Mouse (Mus musculus): ENCODE results near the gene Exoc3. TPM values are rescaled to one million over a fixed set of nuclear protein-coding genes. Genes with fewer than 3 reads are reported as not detected.

Exoc3 gene
- polyA plus RNA-seq (2016; fragmentation: Nextera tagmentation; extraction: Ambion mirVana), result 78.4 and 87.2 TPM in 2 replicates

DNA sequence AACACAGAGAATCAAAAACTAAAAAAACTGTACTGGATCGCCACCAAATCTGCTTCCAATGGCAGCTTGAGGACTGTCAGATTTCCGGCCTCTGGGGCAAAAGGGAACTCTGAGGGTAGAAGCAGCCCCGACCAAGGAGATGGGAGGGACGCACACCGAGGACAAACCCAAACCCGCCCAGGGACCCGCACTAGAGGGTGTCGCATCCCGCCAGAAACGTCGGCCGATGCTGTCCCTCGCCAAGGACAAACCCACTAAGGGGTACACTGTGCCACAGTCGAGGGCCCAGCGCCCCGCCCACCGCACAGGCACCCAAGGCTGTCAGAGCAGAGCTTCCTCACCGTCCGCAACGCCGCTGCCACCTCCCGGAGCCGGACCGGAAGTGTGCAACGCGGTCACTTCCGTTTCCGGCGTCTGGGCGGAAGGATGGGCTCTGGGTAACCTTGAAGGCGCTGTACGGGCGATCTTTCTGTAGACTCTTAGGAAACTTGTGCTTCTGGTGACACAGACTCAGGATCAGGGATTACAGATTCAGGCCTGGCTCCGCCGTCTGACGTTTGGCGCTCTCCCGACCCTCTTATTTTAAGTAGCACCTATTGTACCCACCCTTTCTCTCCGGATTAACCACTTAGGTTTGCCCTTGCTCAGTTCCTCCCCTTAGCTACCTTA lies at the start of gene Exoc3:
Exoc3 (minus strand) TSS at position 416 of the 669 bp plus-strand sequence.
- Histone ChIP-seq H3K27me3 (ENCODE audit: low read depth, poor library complexity, severe bottlenecking) (no peaks in the 10 kb centered on the region), H3K9me3 (replicated peaks) (no peaks in the 10 kb centered on the region), H3K27ac (peak within 1 kb of the TSS; percentile 87), H3K4me3 (peak within 1 kb of the TSS; percentile 76), H3K36me3 (peaks cover 27% of the 10 kb centered on the region), H3K4me1 (peaks cover 13% of the 10 kb centered on the region)
- peak; percentile 94 for DNase-seq (ENCODE audit: low spot score)
- WGBS, result under 1% methylated on average over 39 of the region's 39 CpGs

DNA sequence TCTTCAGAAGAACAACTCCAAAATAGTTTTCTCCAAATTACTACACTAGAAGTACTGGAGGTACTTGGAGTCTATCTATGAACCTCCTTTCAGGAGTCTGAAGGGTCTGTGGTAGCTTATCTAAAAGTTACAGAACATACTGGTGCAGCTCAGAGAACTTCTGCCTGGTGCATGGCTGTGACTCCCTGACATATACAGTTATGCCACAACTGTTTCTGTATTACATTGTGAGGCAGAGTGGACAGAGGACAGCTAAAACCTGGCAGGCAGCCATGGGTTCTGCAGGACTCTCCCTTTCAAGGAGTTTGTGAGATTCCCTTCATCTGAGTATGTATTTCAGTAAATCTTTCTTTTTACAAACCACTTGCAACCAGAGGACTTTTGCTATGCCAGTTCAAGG lies 38.0 kb upstream of the Exoc3 start:
- no peaks in the 10 kb centered on the region for H3K36me3 ChIP-seq
- H3K9me3 ChIP-seq (replicated peaks), result no peaks in the 10 kb centered on the region
- DNase-seq (ENCODE audit: low spot score), result no peak
- H3K4me1 ChIP-seq, result peaks cover 9% of the 10 kb centered on the region
- H3K27me3 ChIP-seq (ENCODE audit: low read depth, poor library complexity, severe bottlenecking), result no peaks in the 10 kb centered on the region
- H3K27ac ChIP-seq, result no peak overlapping the region
- H3K4me3 ChIP-seq, result no peak overlapping the region

DNA sequence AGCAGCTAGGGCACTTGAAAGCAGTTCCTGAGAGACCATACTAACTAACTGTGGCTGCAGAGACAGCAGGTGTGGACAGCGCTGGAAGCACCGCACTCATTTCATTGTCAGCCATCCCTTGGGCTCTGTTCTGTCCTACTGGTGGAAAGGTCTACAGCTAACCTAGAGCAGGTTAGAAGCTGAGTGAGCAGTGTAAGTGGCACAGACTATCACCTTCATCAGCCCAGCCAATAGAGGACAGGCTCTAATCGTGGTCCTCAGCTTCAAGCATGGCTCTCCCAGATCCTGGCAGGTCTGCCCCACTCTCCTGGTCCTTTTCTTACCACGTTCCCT lies 37.3 kb upstream of the Exoc3 start:
- Histone ChIP-seq H3K4me1 (peaks cover 9% of the 10 kb centered on the region), H3K27ac (peak overlapping the region; percentile 47; the same call in 1 of the 2 replicates)

DNA sequence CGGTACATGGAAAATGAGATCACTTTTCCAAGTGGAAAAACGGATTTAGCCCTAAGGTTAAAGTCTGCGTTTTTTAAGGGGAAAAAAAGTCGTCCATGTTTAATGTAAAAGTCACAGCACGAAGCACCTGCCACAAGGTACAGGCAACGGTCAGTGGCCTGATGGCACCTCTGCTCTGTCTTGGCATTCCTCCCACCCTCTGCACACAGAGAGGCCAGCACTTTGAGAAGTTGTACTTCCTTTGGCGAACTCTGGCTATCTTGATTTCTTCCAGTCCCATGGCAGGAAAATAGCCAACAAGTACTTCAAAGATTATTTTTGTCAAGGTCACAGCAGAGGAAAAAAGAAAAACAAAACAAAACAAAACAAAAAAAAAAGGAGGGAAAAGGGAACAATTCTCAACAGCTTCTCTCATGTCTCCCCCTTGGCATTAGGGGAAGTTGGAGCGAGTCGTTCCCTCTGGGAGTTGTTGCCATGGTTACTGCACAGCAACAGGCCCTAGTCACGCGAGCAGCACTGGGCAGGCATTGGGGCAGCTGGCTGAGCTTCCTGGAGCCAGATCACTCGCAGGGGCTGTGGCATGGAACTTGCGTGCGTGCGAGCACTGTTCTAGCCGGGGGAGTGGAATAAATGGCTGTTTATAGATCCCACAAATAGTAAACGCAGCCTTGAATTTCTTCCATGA lies 36.8 kb upstream of the Exoc3 start:
- peak; percentile 67 for DNase-seq (ENCODE audit: low spot score)
- Histone ChIP-seq H3K9me3 (replicated peaks) (no peaks in the 10 kb centered on the region), H3K4me3 (no peak overlapping the region), H3K27ac (peak overlapping the region; percentile 47; the same call in 1 of the 2 replicates), H3K27me3 (ENCODE audit: low read depth, poor library complexity, severe bottlenecking) (no peaks in the 10 kb centered on the region), H3K4me1 (peaks cover 9% of the 10 kb centered on the region), H3K36me3 (no peaks in the 10 kb centered on the region)
- WGBS, result 45% methylated on average over 17 of the region's 17 CpGs

More for the DNA sequence above, 37.3 kb upstream of the Exoc3 start:
- Histone ChIP-seq H3K36me3 (no peaks in the 10 kb centered on the region), H3K27me3 (ENCODE audit: low read depth, poor library complexity, severe bottlenecking) (no peaks in the 10 kb centered on the region), H3K4me3 (no peak overlapping the region), H3K9me3 (replicated peaks) (no peaks in the 10 kb centered on the region)
- DNase-seq (ENCODE audit: low spot score), result no peak
- 67% methylated on average over 4 of the region's 4 CpGs for WGBS

DNA sequence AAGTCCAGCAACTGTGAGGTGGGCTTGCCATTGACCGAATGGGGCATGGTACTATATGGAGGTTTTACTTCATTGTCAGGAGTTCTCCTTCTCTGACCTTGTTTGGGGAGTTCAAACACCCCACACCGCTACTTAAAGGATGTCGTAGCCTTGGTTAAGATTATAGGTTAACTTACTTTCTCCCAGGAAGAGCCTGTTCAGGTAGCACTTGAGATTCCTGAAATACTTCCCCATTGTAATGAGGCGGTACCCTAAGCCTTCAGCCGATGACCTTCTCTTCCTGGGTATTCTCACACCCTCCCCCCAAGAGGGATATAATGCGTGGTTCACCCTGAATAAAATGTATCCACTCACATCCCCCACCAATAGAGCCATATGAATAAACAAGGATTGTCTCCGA lies 29.0 kb upstream of the Exoc3 start:
- Histone ChIP-seq H3K27ac (no peak overlapping the region), H3K36me3 (no peaks in the 10 kb centered on the region), H3K4me1 (no peaks in the 10 kb centered on the region), H3K4me3 (no peak overlapping the region), H3K9me3 (replicated peaks) (no peaks in the 10 kb centered on the region), H3K27me3 (ENCODE audit: low read depth, poor library complexity, severe bottlenecking) (no peaks in the 10 kb centered on the region)
- no peak for DNase-seq (ENCODE audit: low spot score)
- 75% methylated on average over 7 of the region's 7 CpGs for WGBS

DNA sequence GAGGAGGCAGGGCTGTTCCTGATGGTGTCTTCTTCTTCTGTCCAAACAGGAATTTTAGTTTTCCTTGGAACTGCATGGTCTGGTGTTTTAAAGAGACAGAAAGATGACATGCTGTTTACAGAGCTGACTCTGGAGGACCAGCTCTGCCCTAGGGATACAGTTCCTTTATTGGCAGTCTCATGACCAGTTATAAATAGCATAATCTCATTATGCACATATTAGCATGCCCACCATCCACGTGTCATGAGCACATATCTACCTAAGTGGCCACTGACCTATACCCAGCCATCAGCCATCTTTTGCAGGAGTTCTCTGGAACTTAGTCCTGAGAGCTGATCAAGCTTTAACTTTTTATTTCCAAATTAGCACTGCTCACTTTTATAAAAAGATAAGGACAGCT lies 12.1 kb upstream of the Exoc3 start:
- Histone ChIP-seq H3K9me3 (replicated peaks) (no peaks in the 10 kb centered on the region), H3K27me3 (ENCODE audit: low read depth, poor library complexity, severe bottlenecking) (no peaks in the 10 kb centered on the region), H3K4me1 (no peaks in the 10 kb centered on the region), H3K27ac (no peak overlapping the region), H3K36me3 (no peaks in the 10 kb centered on the region), H3K4me3 (no peak overlapping the region)
- WGBS, result 43% methylated on average over 1 of the region's 1 CpGs
- no peak for DNase-seq (ENCODE audit: low spot score)

DNA sequence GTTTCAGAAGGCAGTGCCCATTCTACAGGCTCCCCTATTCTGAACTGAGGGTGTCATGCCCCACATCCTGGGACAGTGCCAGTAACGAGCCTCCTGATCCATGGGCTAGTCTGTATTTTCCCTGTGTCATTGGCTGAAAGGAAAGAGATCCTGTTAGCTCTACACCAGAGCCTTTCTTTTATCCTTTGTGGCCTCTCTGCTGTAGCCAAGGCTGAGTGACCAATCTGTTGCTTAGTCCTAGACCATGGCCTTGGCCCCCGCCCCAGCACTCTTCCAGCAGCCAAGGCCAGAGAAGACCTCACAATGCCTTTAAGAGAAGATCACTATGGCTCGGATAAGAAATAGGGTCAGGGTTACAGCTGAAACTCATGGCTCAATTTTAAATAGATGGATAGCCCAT lies 9.9 kb upstream of the Exoc3 start:
- no peaks in the 10 kb centered on the region for H3K4me1 ChIP-seq
- no peak overlapping the region for H3K27ac ChIP-seq
- H3K27me3 ChIP-seq (ENCODE audit: low read depth, poor library complexity, severe bottlenecking), result 0 out of 2 replicates have a peak, but pooled peaks cover 3% of the 10 kb centered on the region
- no peaks in the 10 kb centered on the region for H3K36me3 ChIP-seq
- H3K9me3 ChIP-seq (replicated peaks), result no peaks in the 10 kb centered on the region
- no peak overlapping the region for H3K4me3 ChIP-seq
- DNase-seq (ENCODE audit: low spot score), result no peak
- WGBS, result 84% methylated on average over 3 of the region's 3 CpGs

DNA sequence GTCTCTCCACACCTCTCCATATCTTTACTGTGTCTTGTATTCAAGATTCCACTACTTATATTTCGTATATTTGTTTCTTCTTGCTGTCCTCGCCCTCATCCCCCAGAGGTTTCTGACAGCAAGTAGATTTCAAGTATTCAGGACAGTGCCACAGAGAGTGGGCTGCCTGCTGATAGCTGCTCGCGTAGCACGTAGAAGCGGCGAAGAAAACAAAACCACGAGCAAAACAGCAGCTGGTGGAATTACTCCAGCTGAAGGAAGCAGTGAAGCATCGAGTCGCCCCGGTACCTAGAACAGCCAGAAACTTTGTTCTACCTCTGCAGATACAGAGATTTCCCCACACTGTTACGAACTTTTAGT lies 434 bp upstream of the Exoc3 start:
- Histone ChIP-seq H3K36me3 (peaks cover 22% of the 10 kb centered on the region), H3K27me3 (ENCODE audit: low read depth, poor library complexity, severe bottlenecking) (no peaks in the 10 kb centered on the region), H3K27ac (peak overlapping the region; percentile 87), H3K9me3 (replicated peaks) (no peaks in the 10 kb centered on the region), H3K4me3 (peak overlapping the region; percentile 76), H3K4me1 (peaks cover 13% of the 10 kb centered on the region)
- DNase-seq (ENCODE audit: low spot score), result peak; percentile 32
- WGBS, result 25% methylated on average over 12 of the region's 12 CpGs

DNA sequence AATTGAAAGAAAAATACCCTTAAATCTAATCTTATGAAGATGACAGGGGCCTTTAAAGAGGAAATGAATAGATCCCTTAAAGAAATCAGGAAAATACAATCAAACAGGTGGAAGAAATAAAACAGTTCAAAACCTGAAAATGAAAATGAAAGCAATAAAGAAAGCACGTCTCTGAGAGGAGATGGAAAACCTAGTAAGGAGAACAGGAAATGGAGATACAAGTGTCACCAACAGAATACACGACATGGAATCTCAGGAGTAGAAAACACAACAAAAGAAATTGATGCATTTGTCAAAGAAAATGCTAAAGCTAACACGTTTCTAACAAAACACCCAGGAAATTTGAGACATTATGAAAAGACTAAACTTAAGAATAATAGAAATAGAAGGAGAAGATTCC lies 12.1 kb downstream of the Exoc3 start:
- 89% methylated on average over 3 of the region's 3 CpGs for WGBS
- Histone ChIP-seq H3K27ac (no peak overlapping the region), H3K36me3 (peaks cover 65% of the 10 kb centered on the region), H3K4me1 (no peaks in the 10 kb centered on the region), H3K27me3 (ENCODE audit: low read depth, poor library complexity, severe bottlenecking) (no peaks in the 10 kb centered on the region), H3K4me3 (no peak overlapping the region), H3K9me3 (replicated peaks) (no peaks in the 10 kb centered on the region)
- no peak for DNase-seq (ENCODE audit: low spot score)

DNA sequence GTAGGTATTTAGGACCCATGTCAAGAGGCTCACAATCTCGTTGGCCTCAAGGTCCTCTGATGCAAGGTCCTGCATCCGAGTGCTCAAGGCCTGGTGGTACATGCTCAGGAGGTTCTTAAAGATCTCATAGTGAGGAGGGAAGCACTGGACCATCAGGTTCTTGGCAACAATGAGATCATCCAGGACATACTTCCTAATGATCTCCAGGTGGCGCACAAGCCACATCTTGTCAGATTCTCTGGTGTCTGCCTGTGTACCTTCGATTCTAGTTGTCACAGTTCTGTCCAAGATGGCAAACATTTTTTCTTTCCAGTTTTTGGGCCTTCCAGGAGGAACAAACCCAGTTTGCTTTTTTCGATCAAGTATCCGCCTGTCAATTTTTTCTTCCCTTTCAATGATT lies 15.9 kb downstream of the Exoc3 start:
- DNase-seq (ENCODE audit: low spot score), result no peak
- no peaks in the 10 kb centered on the region for H3K9me3 ChIP-seq (replicated peaks)

DNA sequence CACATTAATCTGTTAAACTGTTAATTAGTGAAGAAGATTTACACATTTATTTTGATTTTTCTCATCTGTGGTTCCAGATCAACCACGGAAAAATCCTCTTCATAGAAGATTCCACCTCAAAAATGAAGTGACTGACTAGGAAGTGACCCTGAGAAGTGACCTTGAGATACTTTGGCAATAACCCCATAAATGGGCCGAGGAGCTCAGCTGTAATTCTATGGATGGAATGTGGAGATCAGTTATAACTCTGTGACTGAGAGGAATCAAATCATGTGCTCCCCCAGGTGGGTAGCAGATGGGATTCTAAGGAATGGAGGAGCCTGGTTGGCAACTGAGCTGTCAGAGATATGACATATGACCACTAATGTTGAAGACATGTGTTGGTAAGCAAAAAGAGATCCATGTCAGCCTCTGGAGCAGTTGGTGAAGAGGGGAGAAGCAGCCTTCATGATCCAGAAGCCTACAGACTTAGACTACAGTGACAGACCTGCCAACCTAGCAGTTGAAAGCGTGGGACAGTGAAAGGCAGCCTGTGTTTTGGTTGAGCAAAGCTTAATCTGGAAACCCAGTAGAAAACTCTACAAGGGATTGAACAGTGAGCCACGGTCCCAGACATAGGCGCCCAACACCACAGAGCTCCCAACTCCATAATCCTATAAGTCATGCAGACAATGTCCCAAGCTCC lies 25.4 kb downstream of the Exoc3 start:
- Histone ChIP-seq H3K36me3 (peaks cover 79% of the 10 kb centered on the region), H3K27me3 (ENCODE audit: low read depth, poor library complexity, severe bottlenecking) (no peaks in the 10 kb centered on the region), H3K27ac (no peak overlapping the region), H3K4me1 (no peaks in the 10 kb centered on the region), H3K4me3 (no peak overlapping the region), H3K9me3 (replicated peaks) (no peaks in the 10 kb centered on the region)
- DNase-seq (ENCODE audit: low spot score), result no peak
- WGBS, result 91% methylated on average over 5 of the region's 5 CpGs

More for the DNA sequence above, 15.9 kb downstream of the Exoc3 start:
- no peak overlapping the region for H3K4me3 ChIP-seq
- no peaks in the 10 kb centered on the region for H3K27me3 ChIP-seq (ENCODE audit: low read depth, poor library complexity, severe bottlenecking)
- no peak overlapping the region for H3K27ac ChIP-seq
- 86% methylated on average over 6 of the region's 6 CpGs for WGBS
- H3K4me1 ChIP-seq, result no peaks in the 10 kb centered on the region
- H3K36me3 ChIP-seq, result peaks cover 80% of the 10 kb centered on the region

DNA sequence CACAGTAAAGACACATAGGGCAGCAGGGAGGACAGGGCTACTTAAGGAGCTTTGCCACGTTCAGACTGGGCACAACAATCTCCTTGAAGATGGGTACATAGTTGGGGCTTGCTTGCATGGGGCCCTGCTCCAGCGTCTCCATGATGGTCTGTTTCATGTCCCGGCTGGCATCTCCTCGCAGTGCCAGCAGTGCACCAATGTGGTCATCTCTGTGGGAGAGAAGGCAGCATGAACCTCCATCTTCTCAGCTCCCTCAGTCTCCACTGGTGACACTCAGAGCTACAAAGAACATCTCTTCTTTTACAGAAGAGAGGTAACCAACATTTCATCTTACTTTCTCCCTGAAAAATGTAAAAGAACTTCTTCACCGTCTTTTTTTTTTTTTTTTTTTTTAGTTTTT lies 36.5 kb downstream of the Exoc3 start:
- DNase-seq (ENCODE audit: low spot score), result no peak
- Histone ChIP-seq H3K4me3 (no peak overlapping the region), H3K27ac (no peak overlapping the region), H3K4me1 (peaks cover 2% of the 10 kb centered on the region), H3K27me3 (ENCODE audit: low read depth, poor library complexity, severe bottlenecking) (no peaks in the 10 kb centered on the region), H3K9me3 (replicated peaks) (no peaks in the 10 kb centered on the region), H3K36me3 (peaks cover 70% of the 10 kb centered on the region)
- WGBS, result 97% methylated on average over 5 of the region's 5 CpGs

DNA sequence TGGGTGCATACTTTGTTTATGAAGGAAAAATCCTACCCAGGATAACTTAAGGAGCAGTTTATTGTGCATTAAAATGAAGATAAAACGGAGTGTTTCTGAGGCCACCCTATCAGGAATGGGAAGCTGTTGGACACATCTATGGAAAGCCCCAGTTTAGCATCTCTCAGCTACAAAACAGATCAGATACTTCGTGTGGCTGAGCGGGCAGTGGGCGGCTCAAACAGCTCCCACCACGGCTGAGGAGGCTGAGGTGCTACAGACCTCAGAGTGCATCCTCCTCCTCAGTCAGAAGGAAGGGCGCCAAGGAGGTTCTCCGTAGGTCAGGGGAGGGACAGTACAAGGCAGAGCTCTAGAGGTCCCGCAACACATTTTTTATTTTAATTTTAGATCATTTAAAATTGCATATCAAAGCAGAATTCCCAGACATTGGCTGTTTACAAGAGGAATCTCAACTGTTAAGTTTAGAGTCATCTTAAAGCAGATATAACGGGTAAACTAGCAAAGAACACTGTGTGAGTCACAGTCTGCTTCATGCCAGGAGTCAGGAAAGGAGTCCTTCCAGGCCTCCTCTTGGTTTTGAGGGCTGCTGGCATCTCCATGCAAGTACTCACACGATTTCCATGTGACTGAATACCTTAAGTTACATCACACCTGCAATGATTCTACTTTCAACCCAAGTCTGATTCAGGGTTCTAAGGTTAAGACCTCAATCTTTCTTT lies 38.9 kb downstream of the Exoc3 start:
- no peaks in the 10 kb centered on the region for H3K27me3 ChIP-seq (ENCODE audit: low read depth, poor library complexity, severe bottlenecking)
- DNase-seq (ENCODE audit: low spot score), result no peak
- WGBS, result 89% methylated on average over 10 of the region's 10 CpGs
- peaks cover 51% of the 10 kb centered on the region for H3K36me3 ChIP-seq
- H3K9me3 ChIP-seq (replicated peaks), result no peaks in the 10 kb centered on the region
- H3K4me3 ChIP-seq, result no peak overlapping the region
- H3K4me1 ChIP-seq, result peaks cover 11% of the 10 kb centered on the region
- H3K27ac ChIP-seq, result no peak overlapping the region
